Mouse (Mus musculus): ENCODE data around the gene Tead1. TPM values are rescaled to one million over a fixed set of nuclear protein-coding genes. Genes with fewer than 3 reads are reported as not detected.

Gene Tead1
- polyA plus RNA-seq, 1 experiment from 2014 or later = 13.9 TPM

DNA sequence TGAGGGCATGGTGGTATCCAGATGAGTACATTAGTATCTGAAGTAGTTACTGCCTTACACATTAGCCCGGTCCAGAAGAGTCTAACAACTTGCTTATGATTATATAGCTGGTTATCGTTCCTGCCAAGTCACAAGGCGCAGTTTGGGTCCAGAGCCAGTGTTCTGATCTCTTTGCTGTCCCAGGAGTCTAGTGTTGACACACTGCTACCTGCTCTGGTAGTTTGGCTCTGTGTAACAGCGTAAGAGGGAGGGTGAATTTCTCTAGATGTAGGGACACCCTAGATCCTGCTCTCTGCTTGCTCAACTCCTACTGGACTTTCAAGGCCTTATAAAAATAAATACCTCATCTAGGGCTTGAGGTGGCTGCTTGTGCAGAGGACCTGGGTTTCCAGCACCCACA, 94.5 kb downstream of the Tead1 start:
- no peak overlapping the region for H3K9ac ChIP-seq (replicated peaks; ENCODE audit: low read depth, low read length)
- no peaks in the 10 kb centered on the region for H3K36me3 ChIP-seq (ENCODE audit: control insufficient read depth, insufficient read depth, low read length)
- H3K4me2 ChIP-seq (ENCODE audit: low read depth, low read length) = no peak overlapping the region
- H3K27ac ChIP-seq (ENCODE audit: low read depth, low read length) = no peak overlapping the region
- no peaks in the 10 kb centered on the region for H3K9me3 ChIP-seq (ENCODE audit: control insufficient read depth, low read length)
- H3K4me1 ChIP-seq (ENCODE audit: control insufficient read depth, insufficient read depth, low read length) = peaks cover 4% of the 10 kb centered on the region; the same call in 1 of the 2 replicates
- 91% methylated on average over 4 of the region's 4 CpGs for WGBS
- no peak overlapping the region for H3K4me3 ChIP-seq (ENCODE audit: low read depth, low read length)
- H3K27me3 ChIP-seq (ENCODE audit: control insufficient read depth, insufficient read depth, low read length) = no peaks in the 10 kb centered on the region
- no peak for ATAC-seq (ENCODE audit: low read depth)

GRCm38 (mm10) chr7:112775816-112776215, 96.7 kb downstream of the Tead1 start:
- H3K4me1 ChIP-seq (ENCODE audit: control insufficient read depth, insufficient read depth, low read length) = peaks cover 12% of the 10 kb centered on the region; the same call in 1 of the 2 replicates
- 65% methylated on average over 5 of the region's 5 CpGs for WGBS
- no peak for ATAC-seq (ENCODE audit: low read depth)
- H3K27ac ChIP-seq (ENCODE audit: low read depth, low read length) = no peak overlapping the region
- no peaks in the 10 kb centered on the region for H3K36me3 ChIP-seq (ENCODE audit: control insufficient read depth, insufficient read depth, low read length)
- H3K4me3 ChIP-seq (ENCODE audit: low read depth, low read length) = no peak overlapping the region
- no peaks in the 10 kb centered on the region for H3K27me3 ChIP-seq (ENCODE audit: control insufficient read depth, insufficient read depth, low read length)
- no peak overlapping the region for H3K4me2 ChIP-seq (ENCODE audit: low read depth, low read length)
- no peak overlapping the region for H3K9ac ChIP-seq (replicated peaks; ENCODE audit: low read depth, low read length)
- H3K9me3 ChIP-seq (ENCODE audit: control insufficient read depth, low read length) = no peaks in the 10 kb centered on the region

GRCm38 (mm10) chr7:112776670-112777069, 97.6 kb downstream of the Tead1 start:
- no peak overlapping the region for H3K4me3 ChIP-seq (ENCODE audit: low read depth, low read length)
- H3K4me1 ChIP-seq (ENCODE audit: control insufficient read depth, insufficient read depth, low read length) = peaks cover 12% of the 10 kb centered on the region; the same call in 1 of the 2 replicates
- no peaks in the 10 kb centered on the region for H3K27me3 ChIP-seq (ENCODE audit: control insufficient read depth, insufficient read depth, low read length)
- H3K27ac ChIP-seq (ENCODE audit: low read depth, low read length) = no peak overlapping the region
- no peaks in the 10 kb centered on the region for H3K9me3 ChIP-seq (ENCODE audit: control insufficient read depth, low read length)
- no peak overlapping the region for H3K4me2 ChIP-seq (ENCODE audit: low read depth, low read length)
- peak; percentile 36; the same call in 1 of the 2 replicates for ATAC-seq (ENCODE audit: low read depth)
- 37% methylated on average over 5 of the region's 5 CpGs for WGBS
- H3K9ac ChIP-seq (replicated peaks; ENCODE audit: low read depth, low read length) = no peak overlapping the region
- H3K36me3 ChIP-seq (ENCODE audit: control insufficient read depth, insufficient read depth, low read length) = no peaks in the 10 kb centered on the region

- H3K4me2 ChIP-seq (ENCODE audit: low read depth, low read length) = no peak overlapping the region
- H3K36me3 ChIP-seq (ENCODE audit: control insufficient read depth, insufficient read depth, low read length) = no peaks in the 10 kb centered on the region
- ATAC-seq (ENCODE audit: low read depth) = peak; percentile 87
- no peaks in the 10 kb centered on the region for H3K27me3 ChIP-seq (ENCODE audit: control insufficient read depth, insufficient read depth, low read length)
- no peaks in the 10 kb centered on the region for H3K9me3 ChIP-seq (ENCODE audit: control insufficient read depth, low read length)
- H3K9ac ChIP-seq (replicated peaks; ENCODE audit: low read depth, low read length) = no peak overlapping the region
- peaks cover 12% of the 10 kb centered on the region; the same call in 1 of the 2 replicates for H3K4me1 ChIP-seq (ENCODE audit: control insufficient read depth, insufficient read depth, low read length)
- H3K4me3 ChIP-seq (ENCODE audit: low read depth, low read length) = no peak overlapping the region
- H3K27ac ChIP-seq (ENCODE audit: low read depth, low read length) = no peak overlapping the region; the same call in 1 of the 2 replicates
- WGBS = 19% methylated on average over 6 of the region's 6 CpGs
These were observed 100.5 kb downstream of the Tead1 start for GRCm38 (mm10) chr7:112779636-112780035.

DNA sequence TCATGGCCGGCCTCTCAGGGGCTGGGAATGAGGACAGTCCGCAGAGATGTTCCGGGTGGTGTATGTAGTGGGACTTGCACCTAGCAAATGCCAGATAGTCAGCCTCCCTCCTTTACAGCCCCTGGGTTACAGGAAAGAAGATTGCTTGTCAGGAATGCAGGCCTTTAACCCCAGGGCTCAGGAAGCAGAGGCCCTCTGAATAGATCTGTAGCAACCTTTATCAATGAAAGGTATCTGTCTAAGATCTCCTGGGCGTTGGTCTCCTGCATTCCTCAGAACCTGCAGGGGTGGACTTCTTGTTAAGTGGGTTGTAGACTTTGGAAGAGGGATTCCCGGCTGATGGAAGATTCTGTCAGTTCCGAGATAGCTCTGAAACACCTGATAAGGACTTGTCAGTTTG, 101.8 kb downstream of the Tead1 start:
- H3K27ac ChIP-seq (ENCODE audit: low read depth, low read length) = no peak overlapping the region
- H3K4me1 ChIP-seq (ENCODE audit: control insufficient read depth, insufficient read depth, low read length) = peaks cover 8% of the 10 kb centered on the region; the same call in 1 of the 2 replicates
- no peaks in the 10 kb centered on the region for H3K27me3 ChIP-seq (ENCODE audit: control insufficient read depth, insufficient read depth, low read length)
- no peak overlapping the region for H3K4me2 ChIP-seq (ENCODE audit: low read depth, low read length)
- WGBS = 95% methylated on average over 6 of the region's 6 CpGs
- H3K4me3 ChIP-seq (ENCODE audit: low read depth, low read length) = no peak overlapping the region
- no peaks in the 10 kb centered on the region for H3K9me3 ChIP-seq (ENCODE audit: control insufficient read depth, low read length)
- ATAC-seq (ENCODE audit: low read depth) = no peak
- H3K9ac ChIP-seq (replicated peaks; ENCODE audit: low read depth, low read length) = no peak overlapping the region
- no peaks in the 10 kb centered on the region for H3K36me3 ChIP-seq (ENCODE audit: control insufficient read depth, insufficient read depth, low read length)

GRCm38 (mm10) chr7:112781987-112782386, 102.9 kb downstream of the Tead1 start:
- WGBS = 68% methylated on average over 8 of the region's 8 CpGs
- no peak for ATAC-seq (ENCODE audit: low read depth)
- Histone ChIP-seq H3K27ac (ENCODE audit: low read depth, low read length) (no peak overlapping the region), H3K27me3 (ENCODE audit: control insufficient read depth, insufficient read depth, low read length) (no peaks in the 10 kb centered on the region), H3K9me3 (ENCODE audit: control insufficient read depth, low read length) (no peaks in the 10 kb centered on the region), H3K9ac (replicated peaks; ENCODE audit: low read depth, low read length) (no peak overlapping the region), H3K4me3 (ENCODE audit: low read depth, low read length) (no peak overlapping the region), H3K4me1 (ENCODE audit: control insufficient read depth, insufficient read depth, low read length) (peaks cover 18% of the 10 kb centered on the region), H3K36me3 (ENCODE audit: control insufficient read depth, insufficient read depth, low read length) (no peaks in the 10 kb centered on the region), H3K4me2 (ENCODE audit: low read depth, low read length) (no peak overlapping the region)

DNA sequence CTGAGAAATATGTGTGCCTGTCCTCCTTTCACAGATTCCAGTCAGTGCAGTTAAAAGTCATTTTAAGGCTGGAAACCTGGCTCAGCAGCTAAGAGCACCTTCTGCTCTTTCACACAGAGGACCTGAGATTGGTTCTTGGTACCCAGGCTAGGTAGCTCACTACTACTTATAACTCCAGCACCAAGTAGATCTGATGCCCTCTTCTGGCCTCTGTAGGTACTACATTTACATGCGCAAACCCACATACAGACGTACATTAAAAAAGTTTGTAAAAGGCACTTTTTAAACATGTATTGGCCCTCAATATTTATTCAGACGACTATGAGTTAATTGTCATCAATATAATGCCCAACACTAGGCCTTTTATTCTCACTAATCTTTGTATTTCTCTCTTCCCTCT, 105.2 kb downstream of the Tead1 start:
- Histone ChIP-seq H3K36me3 (ENCODE audit: control insufficient read depth, insufficient read depth, low read length) (no peaks in the 10 kb centered on the region), H3K27ac (ENCODE audit: low read depth, low read length) (no peak overlapping the region), H3K4me2 (ENCODE audit: low read depth, low read length) (no peak overlapping the region), H3K27me3 (ENCODE audit: control insufficient read depth, insufficient read depth, low read length) (no peaks in the 10 kb centered on the region), H3K9ac (replicated peaks; ENCODE audit: low read depth, low read length) (no peak overlapping the region), H3K9me3 (ENCODE audit: control insufficient read depth, low read length) (no peaks in the 10 kb centered on the region), H3K4me1 (ENCODE audit: control insufficient read depth, insufficient read depth, low read length) (peaks cover 35% of the 10 kb centered on the region), H3K4me3 (ENCODE audit: low read depth, low read length) (no peak overlapping the region)
- ATAC-seq (ENCODE audit: low read depth) = no peak
- WGBS = 88% methylated on average over 3 of the region's 3 CpGs

DNA sequence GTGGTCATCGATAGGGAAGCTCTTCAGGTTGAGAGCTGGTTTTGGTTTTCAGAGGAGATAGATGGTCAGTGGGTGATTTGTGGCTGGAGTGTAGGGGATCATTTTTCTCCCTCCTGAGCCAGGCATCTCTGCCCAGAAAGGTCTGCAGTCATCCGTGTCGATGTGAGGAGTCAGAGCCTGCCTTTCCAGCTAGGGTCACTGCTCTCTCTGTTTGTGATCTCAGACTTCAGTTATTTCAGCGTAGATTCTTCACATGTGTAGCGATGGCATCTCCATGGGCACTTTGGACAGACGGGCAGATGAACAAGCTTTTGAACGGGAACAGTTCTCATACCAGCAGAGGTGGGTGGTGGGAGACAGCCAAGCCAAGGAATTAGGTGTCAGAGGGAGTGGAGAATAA, 106.2 kb downstream of the Tead1 start:
- no peak overlapping the region for H3K27ac ChIP-seq (ENCODE audit: low read depth, low read length)
- WGBS = 86% methylated on average over 7 of the region's 7 CpGs
- no peaks in the 10 kb centered on the region for H3K27me3 ChIP-seq (ENCODE audit: control insufficient read depth, insufficient read depth, low read length)
- H3K36me3 ChIP-seq (ENCODE audit: control insufficient read depth, insufficient read depth, low read length) = no peaks in the 10 kb centered on the region
- no peak overlapping the region for H3K4me3 ChIP-seq (ENCODE audit: low read depth, low read length)
- ATAC-seq (ENCODE audit: low read depth) = no peak
- H3K9me3 ChIP-seq (ENCODE audit: control insufficient read depth, low read length) = no peaks in the 10 kb centered on the region
- H3K4me1 ChIP-seq (ENCODE audit: control insufficient read depth, insufficient read depth, low read length) = peaks cover 27% of the 10 kb centered on the region
- no peak overlapping the region for H3K9ac ChIP-seq (replicated peaks; ENCODE audit: low read depth, low read length)
- no peak overlapping the region for H3K4me2 ChIP-seq (ENCODE audit: low read depth, low read length)

- ATAC-seq (ENCODE audit: low read depth) = no peak; the same call in 1 of the 2 replicates
These were observed 107.6 kb downstream of the Tead1 start for GRCm38 (mm10) chr7:112786556-112787225.

More at GRCm38 (mm10) chr7:112786556-112787225, 107.6 kb downstream of the Tead1 start:
- Histone ChIP-seq H3K4me1 (ENCODE audit: control insufficient read depth, insufficient read depth, low read length) (peaks cover 27% of the 10 kb centered on the region), H3K9ac (replicated peaks; ENCODE audit: low read depth, low read length) (no peak overlapping the region), H3K4me3 (ENCODE audit: low read depth, low read length) (no peak overlapping the region), H3K27me3 (ENCODE audit: control insufficient read depth, insufficient read depth, low read length) (no peaks in the 10 kb centered on the region), H3K9me3 (ENCODE audit: control insufficient read depth, low read length) (no peaks in the 10 kb centered on the region), H3K27ac (ENCODE audit: low read depth, low read length) (no peak overlapping the region; the same call in 1 of the 2 replicates), H3K4me2 (ENCODE audit: low read depth, low read length) (no peak overlapping the region), H3K36me3 (ENCODE audit: control insufficient read depth, insufficient read depth, low read length) (no peaks in the 10 kb centered on the region)
- WGBS = 19% methylated on average over 7 of the region's 7 CpGs

Data from neural tube, embryonic 14.5 days (tissue).